Mouse (Mus musculus) adrenal gland, postnatal 0 days (tissue): Measurements from ENCODE around the gene Tbc1d10c. TPM values are rescaled to one million over a fixed set of nuclear protein-coding genes. Genes with fewer than 3 reads are reported as not detected.

Experiments
- microRNA-seq: library from miRNA; unstranded; fragments of <30 nt; microRNA quantifications from one replicate; pipeline ENCODE4, GENCODE M21; 2016; ENCODE audit warnings: borderline replicate concordance; ENCODE audit not compliant: insufficient number of aligned reads
- polyA plus RNA-seq: library from polyadenylated mRNA; unstranded; fragments of >200 nt; fragmentation: Nextera tagmentation; extraction: Ambion mirVana; gene quantifications from 2 replicates; pipeline ENCODE4 v1.2.1, GENCODE M21; 2015

Gene Tbc1d10c
- polyA plus RNA-seq, result 3.2 and 4.0 TPM in 2 replicates

DNA sequence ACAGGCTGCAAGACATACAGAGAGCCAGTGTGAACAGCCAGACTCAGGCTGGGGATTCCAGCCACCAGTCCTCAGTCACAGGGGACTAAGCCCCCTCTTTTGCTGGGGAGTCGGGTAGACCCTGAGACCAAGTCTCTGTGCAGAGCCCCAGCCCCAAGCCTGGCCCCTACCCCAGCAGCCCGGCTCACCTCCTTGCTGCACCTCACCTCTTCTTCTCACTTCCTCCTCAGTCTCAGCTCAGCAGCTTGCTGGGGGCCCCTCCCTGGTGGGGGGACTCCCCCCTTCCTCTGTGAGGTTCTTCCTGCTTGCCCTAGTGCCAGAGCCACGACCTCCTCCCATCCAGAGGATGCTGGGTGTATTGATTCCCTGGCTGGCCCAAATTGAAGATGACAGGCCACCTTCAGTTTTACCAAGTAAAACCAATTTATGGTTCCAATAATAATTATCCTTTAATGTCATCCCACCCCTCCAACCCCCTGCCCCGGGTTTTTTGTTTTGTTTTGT lies at the start of gene Tbc1d10c:
Gene Tbc1d10c, minus strand, starts transcription at position 454 of the 504 bp plus-strand sequence.

GRCm38 (mm10) chr19:4231253-4232185 lies 40.4 kb upstream of the Tbc1d10c start, which contains the start of gene Pold4:
Gene Pold4 (plus strand): TSS chr19:4231899.

DNA sequence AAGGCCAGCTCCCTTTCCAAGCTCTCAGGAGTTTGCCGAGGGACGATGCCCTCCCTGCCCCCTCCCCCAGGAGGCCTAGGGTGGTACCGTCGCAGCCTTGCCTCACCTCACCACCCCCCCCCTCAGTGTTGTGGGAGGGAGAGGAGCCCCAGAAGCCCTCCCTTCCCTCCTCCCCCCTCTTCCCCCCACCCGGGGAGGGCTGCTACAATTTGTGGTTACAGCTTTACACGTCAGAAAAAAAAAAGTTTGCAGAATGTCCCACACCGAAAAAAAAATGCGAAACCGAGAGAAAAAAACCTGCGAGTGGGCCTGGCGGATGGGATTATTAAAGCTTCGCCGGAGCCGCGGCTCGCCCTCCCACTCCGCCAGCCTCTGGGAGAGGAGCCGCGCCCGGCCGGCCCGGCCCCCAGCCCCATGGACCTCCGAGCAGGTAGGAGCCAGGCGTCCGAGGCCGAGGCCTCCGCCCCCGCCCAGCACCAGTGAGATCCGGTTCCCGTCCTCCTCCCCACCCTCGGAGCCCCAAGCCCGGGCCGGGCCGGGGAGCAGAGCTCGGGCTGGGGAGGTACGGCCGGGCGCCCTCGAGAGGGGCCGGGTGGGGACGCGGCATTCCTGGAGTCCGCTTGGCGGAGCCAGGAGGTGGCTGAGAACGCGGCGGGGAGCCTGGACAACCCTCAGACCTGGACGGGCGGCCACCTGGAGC lies 23.1 kb upstream of the Tbc1d10c start, which contains the start of the genes Clcf1 and AC109138.7:
Gene Clcf1, plus strand, starts transcription at position 168 of the 700 bp plus-strand sequence.
Gene AC109138.7, plus strand, starts transcription at position 287 of the 700 bp plus-strand sequence.

GRCm38 (mm10) chr19:4201291-4201909 lies 10.3 kb upstream of the Tbc1d10c start, which contains the start of gene Rad9a:
Gene Rad9a (minus strand): TSS chr19:4201662.

DNA sequence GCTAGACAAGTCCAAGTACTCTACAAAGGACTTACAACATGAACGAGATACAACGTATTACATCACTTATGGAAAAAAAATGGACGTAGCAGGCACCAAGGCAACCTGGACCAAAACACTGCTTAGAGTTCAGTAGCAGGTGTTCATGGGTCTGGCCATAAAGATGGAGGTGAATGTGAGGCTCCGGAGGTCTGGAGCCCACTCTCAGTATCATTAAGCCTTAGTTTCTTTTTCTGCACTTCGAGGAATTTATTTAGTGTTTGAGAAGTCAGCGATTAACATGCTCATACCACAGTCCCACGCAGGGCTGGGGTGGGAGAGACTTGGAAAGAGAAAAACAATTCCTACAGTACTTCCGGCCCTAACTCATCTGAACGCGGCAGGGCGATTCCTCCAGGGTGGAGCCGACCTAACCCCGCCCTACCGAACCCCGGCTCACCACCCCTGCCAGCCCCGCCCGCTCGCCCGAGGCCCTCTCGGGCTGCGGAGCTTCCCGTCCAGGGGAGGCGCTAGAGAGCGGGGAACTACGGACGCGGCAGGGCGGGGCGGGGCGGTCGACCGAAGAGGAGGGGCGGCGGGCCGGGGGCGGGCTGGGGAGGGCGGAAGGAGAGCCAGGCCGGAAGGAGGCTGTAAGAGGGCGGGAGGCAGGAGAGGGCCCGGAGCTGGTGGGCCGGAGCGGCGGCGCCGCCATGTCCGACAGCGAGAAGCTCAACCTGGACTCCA lies 605 bp upstream of the Tbc1d10c start, which contains the start of gene Ppp1ca:
Gene Ppp1ca, plus strand, starts transcription at position 538 of the 723 bp plus-strand sequence.

GRCm38 (mm10) chr19:4175368-4175947 lies 15.6 kb downstream of the Tbc1d10c start, which contains the start of gene Carns1:
Gene Carns1 (minus strand): TSS chr19:4175479.

DNA sequence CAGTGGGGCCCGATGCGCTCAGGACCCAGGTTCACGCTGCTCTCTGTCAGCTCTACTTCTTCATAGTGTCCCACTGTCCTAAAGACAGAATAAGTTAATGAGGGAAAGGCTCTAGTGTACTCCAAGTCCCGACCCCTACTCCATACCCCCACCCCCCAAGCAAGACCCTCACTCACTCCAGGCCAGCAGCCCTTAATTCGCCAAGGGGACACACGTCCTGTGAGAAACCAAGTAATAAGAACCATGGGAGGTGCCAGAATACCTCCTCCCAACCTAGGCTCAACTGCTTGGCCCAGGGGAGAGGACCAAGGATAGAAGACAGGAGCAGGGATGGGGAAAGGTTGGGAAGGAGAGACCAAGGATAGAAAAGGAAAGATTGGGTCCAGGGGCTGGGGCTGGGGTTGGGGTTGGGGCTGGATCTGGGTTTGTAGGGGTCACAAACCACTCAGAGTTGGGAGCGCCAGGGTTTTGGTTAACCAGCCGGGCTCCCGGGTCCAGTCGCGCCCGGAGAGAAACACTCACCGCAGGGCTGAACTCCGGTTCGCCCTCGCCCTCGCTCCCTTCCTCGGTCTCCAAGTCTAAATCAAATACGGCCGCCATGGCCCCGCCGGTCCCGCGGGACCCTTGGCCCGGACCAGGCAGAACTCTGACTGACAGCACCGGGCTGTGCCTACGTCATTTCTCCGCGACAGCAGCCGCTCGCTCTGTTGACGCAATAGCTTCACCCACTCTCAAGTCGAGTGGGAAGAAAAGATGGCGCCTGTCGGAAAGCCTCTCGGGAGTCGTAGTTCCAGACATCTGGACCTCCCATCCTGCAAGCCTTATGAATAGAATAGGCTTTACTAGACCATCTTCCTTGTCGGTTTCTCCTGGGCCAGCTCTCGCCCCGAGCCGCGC lies 28.2 kb downstream of the Tbc1d10c start, which contains the start of gene Rps6kb2:
Gene Rps6kb2, minus strand, starts transcription at position 709 of the 897 bp plus-strand sequence.

GRCm38 (mm10) chr19:4153232-4153654 lies 37.8 kb downstream of the Tbc1d10c start, which contains the start of gene Ptprcap:
Gene Ptprcap (plus strand): TSS chr19:4153604.

DNA sequence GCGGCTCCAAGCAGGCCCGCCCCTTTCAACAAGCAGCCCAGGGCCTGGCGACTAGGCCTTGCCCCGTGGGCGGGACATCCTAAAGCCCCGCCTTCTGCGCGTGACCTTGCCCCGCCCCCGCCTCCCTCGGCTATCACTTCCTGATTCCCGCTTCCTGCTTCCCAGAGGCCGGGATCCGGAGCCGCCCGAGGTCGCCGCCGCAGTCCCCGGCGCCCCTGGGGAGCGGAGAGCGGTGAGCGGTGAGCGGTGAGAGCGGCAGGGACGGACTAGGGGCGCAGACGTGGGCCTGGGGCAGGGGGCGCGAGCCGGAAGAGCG lies 42.6 kb downstream of the Tbc1d10c start, which contains the start of gene Coro1b:
Gene Coro1b, plus strand, starts transcription at position 129 of the 316 bp plus-strand sequence.

DNA sequence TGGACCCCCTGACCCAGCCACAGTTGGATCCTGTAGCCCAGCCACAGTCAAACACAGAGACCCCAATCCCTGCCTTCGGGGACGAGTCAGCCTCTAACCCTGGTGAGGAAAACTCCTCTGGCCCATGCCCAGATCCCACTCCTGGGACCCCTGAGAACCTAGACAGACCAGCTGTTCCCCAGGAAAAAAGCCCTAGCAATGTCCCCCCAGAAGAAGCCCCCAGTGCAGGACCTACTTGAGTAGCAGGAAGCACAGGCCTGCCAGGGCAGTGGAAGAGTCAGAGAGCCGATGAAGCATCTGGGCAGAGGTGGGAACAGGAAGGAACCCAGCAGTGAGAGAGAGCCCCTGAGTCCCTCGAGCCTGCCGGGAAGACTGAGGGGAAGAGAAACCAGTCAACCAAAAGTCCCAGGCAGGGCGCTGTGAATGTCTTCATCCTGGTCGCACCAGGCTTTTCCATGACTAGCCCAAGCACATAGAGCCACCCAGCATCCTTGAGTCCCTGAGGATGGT lies 47.3 kb downstream of the Tbc1d10c start, which contains the start of gene Cabp4:
Gene Cabp4, minus strand, starts transcription at position 275 of the 510 bp plus-strand sequence.

DNA sequence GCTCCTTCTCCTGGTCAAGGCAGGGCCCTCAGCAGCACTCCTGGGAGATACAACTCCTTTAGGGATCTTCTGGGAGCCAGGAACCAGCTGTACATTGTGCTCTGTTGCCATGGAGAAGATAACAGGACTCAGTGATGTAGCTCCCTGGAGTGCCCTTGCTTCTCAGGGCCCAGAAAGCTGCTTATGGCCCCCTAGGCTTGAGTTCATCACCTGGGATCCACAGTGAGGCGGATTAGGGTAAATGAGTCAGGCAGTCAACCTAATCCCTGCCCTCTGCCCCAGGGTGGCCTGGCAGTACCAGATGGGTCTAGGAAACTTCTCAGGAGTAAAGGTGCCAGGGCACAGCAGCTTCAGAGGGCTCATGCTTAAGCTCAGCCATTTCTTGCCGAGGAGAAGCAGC lies 51.6 kb downstream of the Tbc1d10c start, which contains the start of gene Gpr152:
Gene Gpr152, plus strand, starts transcription at position 342 of the 400 bp plus-strand sequence.

Small RNA genes within 50 kb of the gene (microRNA-seq; reads per million reads assigned to microRNA genes)
- not detected for gene Gm26115

Other genes starting within 250 kb of the Tbc1d10c start
- 0.09 TPM in 1 of 2 replicates, not detected in the other for gene Aldh3b3, start 232.6 kb downstream of the Tbc1d10c start, polyA plus RNA-seq
- gene Aldh3b2, start 219.0 kb downstream of the Tbc1d10c start, polyA plus RNA-seq, result 0.28 and 0.51 TPM in 2 replicates
- gene Acy3, start 204.7 kb downstream of the Tbc1d10c start, polyA plus RNA-seq, result 19.0 and 38.9 TPM in 2 replicates
- not detected in 2 replicates for gene Tbx10, start 198.5 kb downstream of the Tbc1d10c start, polyA plus RNA-seq
- 47.5 and 51.7 TPM in 2 replicates for gene Nudt8, start 190.7 kb downstream of the Tbc1d10c start, polyA plus RNA-seq
- gene Gm49405, start 190.7 kb downstream of the Tbc1d10c start, polyA plus RNA-seq, result 0.63 and 1.1 TPM in 2 replicates
- gene Doc2g, start 188.0 kb downstream of the Tbc1d10c start, polyA plus RNA-seq, result 1.3 and 1.9 TPM in 2 replicates
- gene Ndufv1, start 178.5 kb downstream of the Tbc1d10c start, polyA plus RNA-seq, result 157 and 202 TPM in 2 replicates
- gene Gstp1, start 153.3 kb downstream of the Tbc1d10c start, polyA plus RNA-seq, result 407 and 489 TPM in 2 replicates
- gene Gstp2, start 145.3 kb downstream of the Tbc1d10c start, polyA plus RNA-seq, result 6.0 and 9.7 TPM in 2 replicates
- 3.0 and 3.5 TPM in 2 replicates for gene Gstp3, start 131.7 kb downstream of the Tbc1d10c start, polyA plus RNA-seq
- gene Cabp2, start 109.7 kb downstream of the Tbc1d10c start, polyA plus RNA-seq, result not detected in 2 replicates
- 66.6 and 102 TPM in 2 replicates for gene Cdk2ap2, start 94.1 kb downstream of the Tbc1d10c start, polyA plus RNA-seq
- 12.9 and 14.0 TPM in 2 replicates for gene Pitpnm1, start 91.3 kb downstream of the Tbc1d10c start, polyA plus RNA-seq
- gene Aip, start 65.4 kb downstream of the Tbc1d10c start, polyA plus RNA-seq, result 78.0 and 102 TPM in 2 replicates
- not detected in 2 replicates for gene Gpr152, start 51.5 kb downstream of the Tbc1d10c start, polyA plus RNA-seq
- gene Cabp4, start 47.3 kb downstream of the Tbc1d10c start, polyA plus RNA-seq, result 0.03 and 0.06 TPM in 2 replicates
- 169 and 210 TPM in 2 replicates for gene Coro1b, start 42.7 kb downstream of the Tbc1d10c start, polyA plus RNA-seq
- gene Ptprcap, start 37.7 kb downstream of the Tbc1d10c start, polyA plus RNA-seq, result 2.5 and 4.9 TPM in 2 replicates
- gene Rps6kb2, start 27.9 kb downstream of the Tbc1d10c start, polyA plus RNA-seq, result 30.3 and 45.3 TPM in 2 replicates
- gene Carns1, start 15.8 kb downstream of the Tbc1d10c start, polyA plus RNA-seq, result 3.3 and 4.0 TPM in 2 replicates
- 713 and 730 TPM in 2 replicates for gene Ppp1ca, start 781 bp upstream of the Tbc1d10c start, polyA plus RNA-seq
- gene Rad9a, start 10.4 kb upstream of the Tbc1d10c start, polyA plus RNA-seq, result 11.1 and 14.0 TPM in 2 replicates
- gene Clcf1, start 23.0 kb upstream of the Tbc1d10c start, polyA plus RNA-seq, result 3.1 and 4.0 TPM in 2 replicates
- gene AC109138.7, start 23.1 kb upstream of the Tbc1d10c start, polyA plus RNA-seq, result not detected in 2 replicates
- gene Pold4, start 40.6 kb upstream of the Tbc1d10c start, polyA plus RNA-seq, result 63.7 and 66.1 TPM in 2 replicates
- gene Ssh3, start 77.9 kb upstream of the Tbc1d10c start, polyA plus RNA-seq, result 10.8 and 19.7 TPM in 2 replicates
- 5.3 and 7.1 TPM in 2 replicates for gene Ankrd13d, start 91.9 kb upstream of the Tbc1d10c start, polyA plus RNA-seq
- gene Grk2, start 114.9 kb upstream of the Tbc1d10c start, polyA plus RNA-seq, result 11.0 and 11.6 TPM in 2 replicates
- gene Kdm2a, start 207.0 kb upstream of the Tbc1d10c start, polyA plus RNA-seq, result 22.5 and 28.7 TPM in 2 replicates
- gene Rhod, start 248.1 kb upstream of the Tbc1d10c start, polyA plus RNA-seq, result 46.9 and 47.7 TPM in 2 replicates